Mouse (Mus musculus) lung, adult 18-20 months (tissue): ENCODE data around the gene 2310034G01Rik.

ENCODE experiments used
- DNase-seq, 2 experiments: peaks; one replicate each; pipeline ENCODE4 v3.0.0; 2022; ENCODE audit warnings: mixed read lengths in 2 of 2

The 2310034G01Rik gene

DNA sequence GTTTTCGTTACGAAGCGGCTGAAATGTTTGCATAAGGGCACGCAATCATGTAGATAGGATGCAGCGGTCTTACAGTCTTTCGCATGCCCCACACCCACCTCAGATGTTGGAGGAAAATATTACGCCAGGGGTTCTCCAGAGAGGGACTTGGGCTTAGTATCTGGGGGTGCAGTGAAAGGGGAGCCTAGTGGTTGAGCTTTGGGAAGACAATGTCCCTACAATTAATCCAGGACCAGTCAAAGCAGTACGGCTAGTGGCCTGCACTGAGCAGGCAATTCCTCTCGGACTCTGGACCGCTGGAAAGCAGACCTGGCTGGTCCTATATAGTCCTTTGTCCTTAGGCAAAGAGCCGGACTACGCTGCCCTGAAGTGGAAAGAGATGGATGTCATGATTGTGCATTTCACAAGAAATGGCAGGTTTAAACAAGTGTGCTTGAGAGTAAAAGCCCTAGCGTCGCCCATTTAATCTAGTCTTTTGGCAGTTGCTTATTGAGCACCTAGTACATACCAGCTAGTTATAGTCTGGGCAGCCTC, 22.5 kb downstream of the 2310034G01Rik start:
- DNase-seq: no peak

DNA sequence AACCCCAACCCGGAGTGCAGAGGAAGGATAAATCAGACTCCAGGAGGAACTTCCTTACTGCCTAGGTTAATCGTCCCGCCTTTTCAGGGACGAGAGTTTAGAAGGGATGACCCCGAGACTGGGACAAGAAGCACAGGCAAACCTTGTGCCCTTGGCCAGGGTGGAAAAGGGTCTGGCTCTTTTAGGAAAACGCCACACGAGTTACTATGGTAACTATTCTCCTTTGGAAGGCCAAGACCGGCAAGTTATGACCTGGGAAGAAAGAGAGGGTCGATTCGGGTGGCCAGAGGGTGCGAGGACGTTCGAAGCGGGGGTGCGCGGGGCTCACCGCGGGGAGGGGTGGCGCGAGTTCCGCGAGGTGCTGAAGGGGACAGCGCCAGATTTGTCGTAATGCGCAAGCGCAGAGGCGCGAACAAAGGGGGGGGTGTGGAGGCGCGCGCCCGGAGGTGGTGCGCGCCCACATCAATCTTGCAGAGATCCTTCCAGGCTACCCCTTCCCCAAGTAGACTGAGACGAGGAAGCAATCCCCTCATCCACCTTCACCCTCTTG, 23.3 kb downstream of the 2310034G01Rik start, which contains the start of gene Psd:
Psd (minus strand) TSS at position 401 of the 550 bp plus-strand sequence.
- peak; percentile 36 to 40 for DNase-seq

DNA sequence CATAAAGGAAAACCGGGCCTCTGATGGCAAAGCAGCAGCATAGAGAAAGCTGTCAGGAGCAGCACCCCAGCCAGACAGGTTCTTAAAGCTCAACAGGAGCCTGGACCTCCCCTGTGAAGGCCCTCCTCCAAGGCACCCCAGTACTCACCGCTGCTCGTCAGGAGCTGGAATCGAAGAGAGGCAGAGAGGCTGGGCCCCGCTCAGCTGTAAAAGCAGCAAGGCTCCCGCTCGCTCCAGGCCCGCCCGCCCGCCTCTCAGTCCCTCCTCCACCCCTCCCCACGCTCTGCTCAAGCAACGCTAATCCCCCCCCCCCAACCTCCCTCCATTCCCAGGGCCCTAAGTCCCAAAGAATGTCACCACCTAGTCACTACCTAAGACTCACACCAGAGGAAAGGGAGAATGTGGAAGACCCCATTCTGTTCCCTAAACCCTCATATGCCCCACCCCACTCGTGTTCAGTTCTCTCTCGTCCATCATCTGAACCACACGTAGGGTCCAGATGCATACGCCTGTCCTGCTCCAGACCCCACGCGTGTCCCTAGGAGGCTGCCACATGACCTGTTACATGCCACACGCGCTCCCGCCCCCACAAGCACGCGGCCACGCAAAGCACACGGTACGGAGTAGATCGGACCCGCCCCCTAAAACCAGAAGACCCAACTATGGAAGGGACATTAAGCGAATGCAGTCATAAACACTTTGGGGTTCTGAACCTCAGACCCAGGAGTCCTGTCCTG, 23.9 kb downstream of the 2310034G01Rik start:
- no peak for DNase-seq

DNA sequence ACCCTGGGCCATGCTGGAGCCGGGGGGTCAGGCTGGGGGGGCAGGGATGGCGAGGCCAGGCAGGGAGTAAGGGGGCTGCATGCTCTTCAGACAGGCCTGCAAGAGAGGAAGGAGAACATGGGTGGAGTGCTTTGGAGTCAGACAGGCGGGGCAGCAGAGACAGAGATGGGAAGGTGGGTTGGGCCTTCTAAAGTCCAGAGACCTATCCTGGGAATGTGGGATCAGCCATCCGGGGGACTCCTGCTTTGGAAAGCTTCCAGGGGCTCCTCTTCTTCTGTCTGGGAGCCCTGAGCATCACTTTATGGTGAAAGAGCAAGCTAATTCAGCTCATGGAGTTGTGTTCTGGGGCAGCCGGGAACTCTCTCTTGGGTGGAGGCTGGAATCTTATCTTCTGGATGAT, 25.2 kb downstream of the 2310034G01Rik start:
- DNase-seq: no peak

DNA sequence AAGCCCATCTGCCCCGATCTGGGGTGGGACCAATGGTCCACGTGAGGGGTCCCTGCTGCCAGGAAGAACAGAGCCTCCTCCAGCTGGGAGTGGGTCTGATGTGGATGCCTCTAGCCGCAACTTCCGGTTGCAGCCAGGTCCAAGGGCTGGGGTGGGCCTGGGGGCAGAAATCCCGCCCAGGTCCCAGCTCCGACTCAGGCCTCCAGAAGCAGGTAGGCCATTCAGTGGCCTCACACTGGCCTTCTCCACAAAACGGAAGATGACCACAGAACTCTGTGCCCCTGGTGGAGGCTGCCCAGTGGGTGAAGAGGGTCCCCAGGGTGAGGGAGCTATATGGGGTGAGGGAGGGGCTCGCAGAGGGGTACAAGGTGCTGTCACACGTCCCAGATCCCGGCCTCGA, 25.7 kb downstream of the 2310034G01Rik start:
- no peak for DNase-seq

DNA sequence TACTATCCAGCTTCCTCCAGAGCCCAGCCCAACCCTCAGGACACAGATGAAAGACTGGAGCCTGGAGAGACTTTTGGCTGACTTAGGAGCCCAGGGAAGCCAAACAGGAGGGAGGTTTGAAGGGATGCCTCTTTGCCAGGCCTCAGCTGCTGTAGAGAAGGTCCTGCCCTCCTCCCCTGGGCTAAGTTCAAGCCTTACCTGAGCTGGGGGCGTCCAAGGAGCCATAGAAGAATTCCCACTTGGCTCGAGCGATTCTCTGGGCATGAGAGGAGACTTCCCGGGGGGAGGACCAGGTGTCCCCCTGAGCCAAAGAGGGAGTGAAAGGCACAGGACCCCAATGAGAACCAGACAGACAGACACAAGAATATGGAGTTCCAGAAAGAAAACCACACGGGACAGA, 26.4 kb downstream of the 2310034G01Rik start:
- DNase-seq: no peak

DNA sequence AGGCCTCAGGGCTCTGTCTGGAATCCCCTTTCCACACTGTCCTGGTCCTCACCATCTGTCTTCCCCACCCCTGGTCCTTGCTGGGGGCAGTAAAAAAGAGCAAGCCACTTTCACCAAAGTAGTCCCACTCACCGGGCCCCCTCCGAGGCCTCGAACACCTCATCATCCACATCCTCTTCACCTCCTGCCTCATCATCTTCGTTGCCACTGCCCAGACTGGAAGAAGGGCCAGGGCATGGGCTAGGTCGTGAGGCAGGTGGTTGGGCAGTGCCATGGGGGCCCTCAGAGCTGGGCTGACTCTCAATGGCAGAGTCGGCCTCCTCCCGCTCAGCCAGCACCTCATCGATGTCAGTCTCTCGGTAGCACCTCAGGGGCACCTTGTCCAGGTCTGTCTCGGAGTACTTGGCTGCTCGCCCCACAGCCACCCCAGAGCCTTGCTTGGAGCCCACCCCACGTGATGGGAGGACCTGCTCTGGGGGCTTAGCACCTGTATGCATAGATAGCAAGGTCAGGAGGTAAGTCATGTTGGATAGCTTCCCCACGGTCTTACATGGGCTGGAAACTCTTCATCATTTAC, 27.0 kb downstream of the 2310034G01Rik start:
- no peak for DNase-seq

DNA sequence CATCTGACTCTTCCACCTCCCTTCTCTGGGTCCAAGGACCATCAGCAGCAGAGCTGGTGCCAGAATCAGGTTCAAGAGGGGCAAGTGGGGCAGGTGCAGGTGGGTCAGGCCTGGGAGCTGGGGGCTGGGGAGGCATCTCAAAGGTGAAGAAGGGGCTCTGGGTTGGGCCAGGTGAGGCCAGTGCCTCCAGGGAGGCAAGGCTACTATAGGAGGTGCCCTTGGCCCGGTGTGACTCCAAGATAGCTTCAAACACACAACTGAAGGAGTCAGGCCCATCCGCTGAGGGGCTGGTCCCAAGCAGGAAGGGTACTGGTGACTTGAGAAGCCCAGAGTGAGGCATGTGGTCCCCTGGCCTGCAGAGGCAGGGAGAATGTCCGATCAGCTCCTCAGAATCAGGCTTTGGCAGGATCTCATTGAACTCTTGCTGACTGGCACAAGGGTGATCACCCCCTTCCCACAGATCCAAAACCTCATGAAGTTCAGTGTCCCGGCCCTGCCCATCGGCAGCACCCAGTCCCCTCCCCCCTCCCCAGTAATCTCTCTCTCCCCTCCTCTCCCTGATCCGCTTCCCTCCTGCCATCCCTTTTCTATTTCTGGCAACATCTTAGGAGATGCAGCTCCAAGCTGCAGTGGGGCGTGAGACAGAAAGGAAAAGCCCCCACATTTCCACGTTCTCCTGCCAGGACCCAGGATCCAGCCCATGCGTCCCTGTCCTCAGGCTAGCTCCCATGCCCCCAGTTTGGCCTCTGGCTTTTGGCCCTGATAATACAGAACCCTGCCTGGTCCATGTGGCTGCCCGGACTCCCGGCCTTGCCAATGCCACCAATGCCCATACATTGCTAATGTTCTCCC, 27.7 kb downstream of the 2310034G01Rik start:
- no peak for DNase-seq

DNA sequence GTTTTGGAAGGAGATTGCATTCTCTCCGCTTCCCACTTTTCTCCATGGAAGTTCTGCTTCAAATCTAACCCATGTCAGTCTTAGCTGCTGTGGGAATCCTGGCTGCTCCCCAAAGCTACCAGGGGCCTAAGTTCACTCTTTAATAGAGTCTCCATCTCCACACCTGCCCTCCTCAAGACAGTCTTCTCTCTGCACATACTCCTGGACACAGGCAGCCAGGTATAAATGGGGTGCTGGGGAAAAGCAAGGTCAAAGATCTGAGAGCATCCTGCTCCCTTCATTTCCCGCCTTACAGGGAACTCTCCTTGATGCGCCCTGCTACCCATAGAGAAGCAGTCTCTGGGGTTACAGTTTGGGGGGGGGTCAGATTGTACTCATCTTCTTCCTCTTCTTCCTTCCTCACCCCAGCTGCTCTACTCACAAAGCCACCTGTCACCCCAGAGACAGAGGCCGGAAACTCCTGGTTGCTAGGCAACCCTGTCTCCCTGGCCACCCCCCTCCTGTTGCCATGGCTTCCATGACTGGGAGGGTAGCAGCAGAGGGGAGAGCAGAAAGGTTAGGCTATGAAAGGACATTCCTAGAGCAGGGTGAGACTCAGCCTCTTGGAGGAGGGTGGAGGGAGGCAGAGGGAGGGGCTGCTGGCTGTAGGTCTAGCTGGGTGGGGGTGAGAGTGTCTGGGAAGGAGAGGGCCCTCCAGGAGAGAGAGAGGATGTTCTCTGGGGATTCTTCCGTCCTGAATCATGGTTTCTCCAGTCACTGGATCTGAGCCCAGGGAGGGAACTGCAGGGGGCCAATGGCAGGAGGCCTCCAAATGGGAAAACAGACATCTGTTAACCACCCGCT, 28.8 kb downstream of the 2310034G01Rik start:
- DNase-seq: no peak

DNA sequence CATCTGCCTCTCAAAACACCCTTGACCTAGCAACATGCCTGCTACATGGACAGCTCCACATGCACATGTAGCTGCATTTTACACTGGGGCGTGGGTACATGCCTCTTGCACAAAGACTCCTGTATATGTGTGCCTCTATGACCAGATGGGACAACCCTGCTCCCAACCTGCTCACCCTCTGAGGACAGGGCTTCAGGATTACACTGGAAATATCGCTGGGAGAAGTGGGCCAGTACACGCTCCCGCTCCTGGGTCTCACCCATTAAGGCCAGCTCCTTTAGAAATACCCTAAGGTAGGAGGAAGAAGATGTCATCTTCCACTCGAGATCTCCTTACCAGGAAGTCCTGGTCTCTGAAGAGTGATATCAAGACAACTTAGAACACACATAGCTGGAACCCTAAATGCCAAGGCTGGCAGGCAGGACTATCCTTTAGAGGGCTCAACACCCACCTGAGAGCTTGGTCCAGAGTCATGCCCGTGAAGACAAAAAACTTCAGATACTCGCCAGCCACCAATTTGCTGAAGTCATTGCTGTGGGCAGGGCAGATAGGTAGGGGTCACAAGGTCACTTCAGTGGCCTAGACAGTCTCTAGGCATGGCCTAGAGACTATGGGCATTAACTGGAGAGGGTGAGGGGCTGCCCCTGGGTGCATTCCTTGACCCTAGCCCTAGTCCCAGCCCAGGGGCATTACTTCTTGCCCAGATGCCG, 29.9 kb downstream of the 2310034G01Rik start:
- DNase-seq: no peak

DNA sequence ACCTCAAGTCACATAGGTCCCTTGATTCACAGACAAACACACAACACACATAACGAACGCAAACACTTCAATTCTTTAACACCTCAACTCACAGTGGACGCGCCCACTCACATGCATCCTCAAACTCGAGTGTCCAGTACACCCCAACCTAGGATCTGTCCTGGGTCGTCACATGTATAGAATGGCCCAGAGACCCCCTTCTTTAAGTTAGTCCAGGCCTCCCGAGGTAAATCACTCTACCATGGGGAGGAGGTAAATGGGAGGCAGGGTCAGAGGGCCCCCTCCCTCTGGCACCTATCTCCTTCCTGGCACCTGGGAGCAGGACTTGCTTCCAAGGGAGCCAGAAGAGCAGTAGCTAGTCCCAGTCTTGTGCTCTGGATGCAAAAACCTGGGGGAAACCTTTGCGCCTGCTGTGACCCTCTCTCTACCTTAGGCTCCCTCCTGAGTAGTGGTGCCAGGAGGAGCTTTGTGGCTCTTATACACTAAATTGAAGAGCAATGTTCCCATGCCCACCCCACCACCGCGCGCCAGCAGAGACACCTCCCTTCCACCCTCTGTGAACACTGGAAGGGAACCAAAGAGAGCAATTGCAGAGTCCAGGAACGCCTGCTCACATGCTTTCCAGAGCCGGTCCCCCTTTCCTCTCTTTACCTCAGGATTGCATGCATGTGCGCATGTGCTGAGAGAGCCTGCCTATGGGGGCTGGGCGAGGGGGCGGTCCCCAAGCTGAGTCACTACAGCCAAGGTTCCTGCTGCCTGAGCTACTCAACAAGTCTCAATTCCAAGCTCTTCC, 31.3 kb downstream of the 2310034G01Rik start:
- DNase-seq: peak; percentile 67 to 75

DNA sequence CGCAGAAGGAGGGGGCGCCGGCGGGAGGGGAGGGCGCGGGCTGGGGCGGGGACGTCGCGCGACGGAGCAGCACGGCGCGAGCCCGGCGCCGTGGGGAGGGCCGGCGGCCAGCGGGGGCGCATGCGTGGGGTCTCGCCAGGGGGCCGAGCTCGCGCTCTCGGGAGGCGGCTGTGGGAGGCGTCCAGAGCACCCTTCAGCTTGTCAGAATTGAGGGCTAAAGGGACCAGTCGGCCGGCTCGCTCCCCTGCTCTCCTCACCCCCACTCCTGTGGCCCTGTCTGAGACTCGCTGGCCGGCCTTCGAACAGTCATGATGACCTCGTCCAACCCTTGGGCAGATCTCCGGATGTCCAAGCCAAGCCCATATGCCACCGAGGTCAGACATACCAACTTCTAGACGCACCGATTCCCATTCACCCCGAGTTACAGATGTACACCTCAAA, 32.1 kb downstream of the 2310034G01Rik start:
- peak in 1 of 2 experiments; percentile 4 for DNase-seq

DNA sequence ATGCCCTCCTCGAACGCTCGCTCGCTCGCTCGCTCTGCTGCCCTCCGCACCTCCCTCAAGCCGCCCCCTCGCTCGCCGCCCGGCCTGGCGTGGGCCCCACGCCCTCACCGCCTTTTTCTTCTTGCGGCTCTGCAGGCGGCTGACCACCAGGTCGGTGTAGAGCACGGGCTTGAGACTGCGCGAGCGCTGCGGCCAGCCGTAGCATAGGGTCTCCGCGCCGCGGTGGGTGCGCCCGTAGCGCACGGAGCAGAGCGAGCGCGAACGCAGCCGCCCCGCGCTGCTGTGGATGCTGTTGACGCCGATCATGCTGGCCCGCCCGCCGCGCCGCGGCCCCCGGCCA, 32.6 kb downstream of the 2310034G01Rik start:
- DNase-seq: no peak

DNA sequence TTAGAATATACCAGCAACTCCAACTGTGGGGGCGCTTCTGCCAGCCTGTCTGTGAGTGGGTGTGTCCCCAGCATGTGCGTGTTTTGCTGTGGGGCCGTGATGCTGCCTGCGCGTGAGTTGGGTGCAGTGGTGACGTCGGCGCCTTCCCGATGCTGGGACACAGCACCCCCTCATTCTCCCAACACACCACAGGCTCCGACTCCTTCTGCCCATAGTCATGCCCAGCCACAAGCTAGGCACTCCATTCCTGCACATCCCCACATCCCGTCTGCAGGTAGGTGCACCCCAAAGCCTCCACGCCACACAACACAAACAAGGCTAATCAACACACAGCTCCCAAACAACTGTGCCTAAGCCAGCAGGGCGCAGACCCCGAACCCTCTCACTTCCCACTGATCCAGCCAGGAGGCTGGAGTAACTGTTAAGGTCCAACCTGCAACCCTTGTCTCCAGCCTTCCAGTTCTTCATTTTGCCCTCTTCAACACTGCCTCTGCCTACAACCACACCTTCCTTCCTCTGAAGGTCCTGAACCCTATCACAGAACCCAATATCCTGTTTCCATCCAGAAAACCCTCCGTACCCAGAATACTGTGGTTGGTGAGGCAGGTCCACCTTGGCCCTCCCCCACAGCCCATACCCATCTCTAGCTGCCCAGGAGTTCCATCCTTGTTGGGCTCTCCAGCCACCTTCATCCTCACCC, 33.1 kb downstream of the 2310034G01Rik start:
- DNase-seq: peak in 1 of 2 experiments; percentile 5

DNA sequence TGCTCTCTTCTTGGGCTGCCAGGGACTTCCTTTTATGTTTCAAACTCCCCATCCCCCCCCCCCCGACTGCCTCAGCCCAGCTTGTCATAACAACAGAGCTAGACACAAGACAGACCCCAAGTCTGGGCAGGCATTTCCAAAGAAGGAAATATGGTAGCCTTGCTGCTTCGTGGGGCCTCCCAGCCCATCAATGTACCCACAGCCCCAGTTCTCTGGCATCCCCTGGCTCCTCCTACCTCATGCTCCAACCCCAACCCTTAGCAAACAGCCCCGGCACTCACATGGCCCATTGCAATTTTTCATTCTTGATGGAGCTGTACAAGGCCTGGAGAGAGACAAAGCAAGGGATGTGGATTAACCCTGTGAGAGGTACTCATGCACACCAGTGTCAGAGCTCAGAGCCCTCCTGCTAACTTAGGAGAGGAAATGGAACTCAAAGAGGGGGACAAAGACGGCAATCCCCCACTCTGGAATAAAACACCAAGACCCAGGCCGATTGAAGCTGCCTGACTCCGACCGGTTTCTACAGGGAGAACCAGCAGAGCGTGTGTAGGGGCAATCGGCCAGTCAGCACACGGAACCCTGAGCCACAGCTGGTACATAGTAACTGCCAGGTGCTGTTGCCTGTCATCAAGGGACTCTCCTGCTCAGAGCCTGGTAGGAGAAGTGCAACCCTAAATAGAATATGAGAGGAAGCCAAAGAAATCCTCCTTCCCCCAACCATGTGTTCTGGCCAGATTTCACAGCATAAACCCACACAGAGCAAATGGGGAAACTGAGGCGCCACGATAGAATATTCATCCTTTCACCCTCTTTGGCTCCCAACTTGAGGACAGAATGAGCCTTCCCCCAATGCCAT, 34.1 kb downstream of the 2310034G01Rik start:
- no peak for DNase-seq

DNA sequence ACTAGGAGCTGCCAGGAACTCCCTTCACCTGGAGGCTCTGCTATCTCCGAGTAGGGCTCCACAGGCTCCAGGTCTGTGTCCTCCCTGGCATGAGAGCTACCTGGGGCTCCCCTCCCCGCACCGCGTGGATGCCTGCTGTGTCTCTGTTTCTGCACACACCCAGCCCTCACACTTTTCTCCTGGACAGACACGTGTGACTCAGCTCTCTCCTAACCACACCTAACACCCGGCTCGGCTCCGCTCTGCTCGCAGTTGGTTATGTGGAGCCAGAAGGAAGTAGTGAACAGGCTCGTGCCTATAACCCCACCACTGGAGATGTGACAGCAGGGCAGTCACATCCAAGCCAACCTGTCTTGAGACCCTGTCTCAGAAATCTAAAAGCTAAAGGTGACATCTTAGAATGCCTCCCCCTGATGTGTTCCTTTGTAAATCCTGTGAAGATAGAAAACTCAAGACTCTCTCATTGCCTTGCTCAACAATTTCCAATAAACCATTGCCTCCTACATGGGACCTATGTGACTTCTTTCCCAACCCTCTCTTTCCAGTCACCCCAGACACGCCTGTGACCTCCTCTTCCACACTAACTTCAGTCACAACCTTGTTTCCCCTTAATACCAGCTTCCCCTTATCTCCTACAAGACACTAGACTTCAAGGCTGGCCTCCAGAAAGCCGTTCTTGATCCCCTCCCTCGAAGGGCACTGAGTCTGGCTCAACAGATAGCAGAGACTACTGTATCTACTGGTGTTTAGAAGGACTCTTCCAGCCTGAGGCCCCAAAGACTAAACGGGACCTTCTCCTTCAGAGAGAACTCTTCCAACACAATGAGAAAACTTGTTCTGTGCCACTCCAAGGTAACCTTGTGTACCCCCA, 35.0 kb downstream of the 2310034G01Rik start:
- peak in 1 of 2 experiments; percentile 9 for DNase-seq

DNA sequence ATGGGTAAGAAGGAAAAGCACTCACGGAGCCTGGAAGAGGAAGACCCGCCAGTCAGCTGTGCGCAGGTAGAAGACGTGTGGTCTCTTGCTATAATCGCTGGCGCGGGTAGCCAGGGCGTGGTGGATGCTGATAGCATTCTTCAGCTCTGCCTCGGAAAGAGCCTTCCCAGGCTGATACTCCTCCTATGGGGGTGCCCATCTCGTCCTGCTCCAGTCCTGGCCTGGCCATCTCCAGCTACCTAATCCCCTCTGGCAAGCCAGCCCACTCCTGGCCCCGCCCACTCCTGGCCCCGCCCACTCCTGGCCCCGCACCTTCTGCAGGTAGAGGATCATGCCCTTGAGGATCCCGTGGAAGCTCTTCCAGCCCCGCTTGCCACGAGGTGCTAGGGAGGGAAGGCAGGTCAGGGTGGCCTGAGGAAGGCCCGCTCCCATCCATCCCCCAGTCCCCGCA, 35.9 kb downstream of the 2310034G01Rik start:
- peak; percentile 29 to 45 for DNase-seq

DNA sequence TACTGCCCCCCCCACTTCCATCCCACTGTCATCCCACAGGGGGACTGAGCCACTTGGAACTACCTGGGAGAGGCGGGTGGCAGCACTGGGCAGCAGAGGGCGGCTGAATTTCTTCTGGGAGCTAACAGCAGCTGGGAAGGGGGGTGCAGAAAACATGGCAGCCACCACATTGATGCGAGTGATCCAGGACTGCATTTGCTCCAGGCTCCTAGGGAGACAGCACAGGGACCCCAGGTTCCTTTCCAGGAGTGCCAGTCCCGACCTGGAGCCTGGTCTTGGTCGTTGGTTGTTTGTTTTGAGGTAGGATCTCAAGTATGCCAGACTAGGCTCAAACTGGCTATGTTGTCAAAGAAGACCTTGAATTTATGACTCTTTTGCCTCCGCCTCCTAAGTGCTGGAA, 36.5 kb downstream of the 2310034G01Rik start:
- DNase-seq: peak in 1 of 2 experiments; percentile 3
